Mouse (Mus musculus): Measurements from ENCODE around the gene Cacfd1.

The Cacfd1 gene

GRCm38 (mm10) chr2:27009714-27010244 lies at the start of gene Cacfd1:
Cacfd1 (plus strand) TSS chr2:27009926.
- peak; percentile 84 to 88 for DNase-seq (ENCODE audit: low spot score in 2 of 2)

GRCm38 (mm10) chr2:26960756-26961155 lies 49.0 kb upstream of the Cacfd1 start:
- no peak for DNase-seq (ENCODE audit: low spot score in 2 of 2)

- peak; percentile 94 for DNase-seq (ENCODE audit: low spot score in 2 of 2)
Observed at GRCm38 (mm10) chr2:26963923-26964723, 45.6 kb upstream of the Cacfd1 start, which contains the start of gene Rexo4. Rexo4 (minus strand) TSS chr2:26964386.

GRCm38 (mm10) chr2:26964724-26965370 lies 44.9 kb upstream of the Cacfd1 start:
- no peak for DNase-seq (ENCODE audit: low spot score in 2 of 2)

- no peak for DNase-seq (ENCODE audit: low spot score in 2 of 2)
Observed at GRCm38 (mm10) chr2:26967262-26967661, 42.5 kb upstream of the Cacfd1 start.

- DNase-seq (ENCODE audit: low spot score in 2 of 2) = no peak
Observed at GRCm38 (mm10) chr2:26973116-26973515, 36.6 kb upstream of the Cacfd1 start, which contains the start of gene Adamts13. Adamts13 (plus strand) TSS chr2:26973416.

GRCm38 (mm10) chr2:26973960-26974359 lies 35.8 kb upstream of the Cacfd1 start:
- DNase-seq (ENCODE audit: low spot score in 2 of 2) = peak in 1 of 2 experiments; percentile 48

- no peak for DNase-seq (ENCODE audit: low spot score in 2 of 2)
Observed at GRCm38 (mm10) chr2:26980361-26980760, 29.4 kb upstream of the Cacfd1 start.

- DNase-seq (ENCODE audit: low spot score in 2 of 2) = no peak
Observed at GRCm38 (mm10) chr2:26984179-26984578, 25.5 kb upstream of the Cacfd1 start.

- DNase-seq (ENCODE audit: low spot score in 2 of 2) = no peak
Observed at GRCm38 (mm10) chr2:26984640-26985039, 25.1 kb upstream of the Cacfd1 start.

GRCm38 (mm10) chr2:26993936-26994335 lies 15.8 kb upstream of the Cacfd1 start:
- no peak for DNase-seq (ENCODE audit: low spot score in 2 of 2)

- DNase-seq (ENCODE audit: low spot score in 2 of 2) = no peak
Observed at GRCm38 (mm10) chr2:26997498-26997897, 12.2 kb upstream of the Cacfd1 start.

- DNase-seq (ENCODE audit: low spot score in 2 of 2) = no peak
Observed at GRCm38 (mm10) chr2:26997993-26998392, 11.7 kb upstream of the Cacfd1 start.

- DNase-seq (ENCODE audit: low spot score in 2 of 2) = no peak
Observed at GRCm38 (mm10) chr2:27006255-27006654, 3.5 kb upstream of the Cacfd1 start.

- no peak for DNase-seq (ENCODE audit: low spot score in 2 of 2)
Observed at GRCm38 (mm10) chr2:27007701-27008100, 2.0 kb upstream of the Cacfd1 start.

GRCm38 (mm10) chr2:27017802-27018201 lies 8.1 kb downstream of the Cacfd1 start:
- DNase-seq (ENCODE audit: low spot score in 2 of 2) = peak; percentile 61 to 71

- no peak for DNase-seq (ENCODE audit: low spot score in 2 of 2)
Observed at GRCm38 (mm10) chr2:27019530-27019929, 9.8 kb downstream of the Cacfd1 start.

GRCm38 (mm10) chr2:27021103-27021502 lies 11.4 kb downstream of the Cacfd1 start:
- no peak for DNase-seq (ENCODE audit: low spot score in 2 of 2)

GRCm38 (mm10) chr2:27022612-27023011 lies 12.9 kb downstream of the Cacfd1 start:
- DNase-seq (ENCODE audit: low spot score in 2 of 2) = no peak

- no peak for DNase-seq (ENCODE audit: low spot score in 2 of 2)
Observed at GRCm38 (mm10) chr2:27024136-27024535, 14.4 kb downstream of the Cacfd1 start.

- DNase-seq (ENCODE audit: low spot score in 2 of 2) = peak; percentile 59 to 71
Observed at GRCm38 (mm10) chr2:27025545-27025944, 15.8 kb downstream of the Cacfd1 start.

- DNase-seq (ENCODE audit: low spot score in 2 of 2) = no peak
Observed at GRCm38 (mm10) chr2:27026332-27026731, 16.6 kb downstream of the Cacfd1 start.

Measured in natural killer cell, adult 2 months (primary cell).